Mouse (Mus musculus): ENCODE data around the gene Fgd4. TPM values are rescaled to one million over a fixed set of nuclear protein-coding genes. Genes with fewer than 3 reads are reported as not detected.

Gene Fgd4
- total RNA-seq, 1 experiment from 2014 or later = 19.4 TPM

Other genes starting within 250 kb of the Fgd4 start
- 74.9 and 76.0 TPM in 2 replicates for gene Dnm1l, start 241.6 kb downstream of the Fgd4 start, total RNA-seq (2021)
- gene Olfr19, start 75.9 kb upstream of the Fgd4 start, total RNA-seq (2021) = not detected in 2 replicates
- gene Spag6l, start 228.9 kb upstream of the Fgd4 start, total RNA-seq (2021) = 0.15 TPM in 1 of 2 replicates, not detected in the other

Data from adrenal gland, postnatal 25 days (tissue).